Mouse (Mus musculus) bone marrow, adult 2 months (tissue): ENCODE data around the gene Stx6. TPM values are rescaled to one million over a fixed set of nuclear protein-coding genes. Genes with fewer than 3 reads are reported as not detected.

Experiments used
- H3K27ac ChIP-seq: fragments of 200-500 bp; 2 replicates; pipeline ENCODE4 v1.5.1; 2012; ENCODE audit warnings: low read depth, mild to moderate bottlenecking, control low read depth, inconsistent platforms, low read length; ENCODE audit not compliant: control insufficient read depth, poor library complexity, insufficient read depth
- H3K4me1 ChIP-seq: fragments of 200-500 bp; 2 replicates; pipeline ENCODE4 v1.6.1; 2011; ENCODE audit warnings: low read length; ENCODE audit not compliant: control insufficient read depth, insufficient read depth
- H3K4me3 ChIP-seq: fragments of 200-500 bp; replicated peaks from 2 replicates; pipeline ENCODE3; 2011; ENCODE audit warnings: mild to moderate bottlenecking, low read depth, low read length, control low read depth; ENCODE audit not compliant: control insufficient read depth
- CTCF ChIP-seq: fragments of 200-500 bp; IDR thresholded peaks from 2 replicates; pipeline ENCODE4 v1.5.1; 2011; ENCODE audit warnings: low read length, control low read depth; ENCODE audit not compliant: control insufficient read depth, insufficient read depth
- POLR2A ChIP-seq: fragments of 200-500 bp; IDR thresholded peaks from 2 replicates; pipeline ENCODE4 v1.6.1; 2011; ENCODE audit warnings: low read depth, mild to moderate bottlenecking, control low read depth, low read length, borderline replicate concordance; ENCODE audit not compliant: control insufficient read depth
- WGBS: fragments of 180-500 bp; shearing (Covaris S2); methylation state at CpG from one replicate; pipeline ENCODE4 v1.1.7; 2018; 5-methylcytosine and 5-hydroxymethylcytosine counted together
- polyA plus RNA-seq: library from polyadenylated mRNA; stranded (reverse); fragments of >200 nt; gene quantifications from 2 replicates; pipeline ENCODE4 v1.2.4, GENCODE M21; 2011; ENCODE audit warnings: low replicate concordance; ENCODE audit not compliant: missing spikeins, insufficient read depth, insufficient read length

Stx6 gene
- polyA plus RNA-seq, 1 experiment: 13.7 TPM

- no peak for TF ChIP-seq CTCF
- no peak for TF ChIP-seq POLR2A
- H3K4me1 ChIP-seq: no peaks in the 10 kb centered on the region
- H3K4me3 ChIP-seq: no peak within 1 kb of the TSS
- no peak within 1 kb of the TSS for H3K27ac ChIP-seq
- WGBS: 3% methylated on average over 85 of the region's 85 CpGs
Observed at GRCm38 (mm10) chr1:155243797-155244770, 85.6 kb downstream of the Stx6 start, which contains the start of gene BC034090. Gene BC034090, minus strand, starts transcription at chr1:155244444.

GRCm38 (mm10) chr1:155244771-155245211, 86.3 kb downstream of the Stx6 start:
- no peaks in the 10 kb centered on the region for H3K4me1 ChIP-seq
- WGBS: 14% methylated on average over 29 of the region's 29 CpGs
- H3K27ac ChIP-seq: no peak overlapping the region
- TF ChIP-seq CTCF: no peak
- no peak for TF ChIP-seq POLR2A
- H3K4me3 ChIP-seq: no peak overlapping the region

GRCm38 (mm10) chr1:155245516-155245915, 87.0 kb downstream of the Stx6 start:
- Histone ChIP-seq H3K4me3 (no peak overlapping the region), H3K4me1 (no peaks in the 10 kb centered on the region), H3K27ac (no peak overlapping the region)
- no peak for TF ChIP-seq CTCF
- no peak for TF ChIP-seq POLR2A
- WGBS: 77% methylated on average over 7 of the region's 7 CpGs

- TF ChIP-seq POLR2A: no peak
- TF ChIP-seq CTCF: no peak
- no peaks in the 10 kb centered on the region for H3K4me1 ChIP-seq
- no peak overlapping the region for H3K4me3 ChIP-seq
- no peak overlapping the region for H3K27ac ChIP-seq
- WGBS: 47% methylated on average over 5 of the region's 5 CpGs
Observed at GRCm38 (mm10) chr1:155247441-155247840, 88.9 kb downstream of the Stx6 start.

DNA sequence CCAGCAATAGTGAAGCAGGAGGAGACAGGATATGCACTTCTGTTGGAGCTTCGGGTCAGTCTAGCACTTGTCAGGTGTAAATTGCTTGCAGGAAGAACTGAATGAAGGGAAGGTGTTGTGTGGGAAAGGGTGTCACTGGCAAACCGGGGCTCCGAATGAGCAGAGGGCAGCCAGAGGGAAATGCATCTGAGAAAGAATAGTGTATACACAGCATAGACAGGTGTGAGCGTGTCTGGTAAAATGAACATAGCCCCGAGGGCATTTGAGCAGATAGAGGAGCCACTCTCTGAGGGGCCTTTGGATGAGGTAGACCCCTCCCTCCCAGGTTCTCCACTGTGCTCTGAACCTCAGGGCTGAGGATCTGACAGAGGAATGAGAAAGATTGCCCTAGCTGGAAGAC, 89.5 kb downstream of the Stx6 start:
- no peak overlapping the region for H3K4me3 ChIP-seq
- H3K27ac ChIP-seq: no peak overlapping the region
- TF ChIP-seq CTCF (no peak), POLR2A (no peak)
- H3K4me1 ChIP-seq: no peaks in the 10 kb centered on the region
- WGBS: 57% methylated on average over 5 of the region's 5 CpGs

DNA sequence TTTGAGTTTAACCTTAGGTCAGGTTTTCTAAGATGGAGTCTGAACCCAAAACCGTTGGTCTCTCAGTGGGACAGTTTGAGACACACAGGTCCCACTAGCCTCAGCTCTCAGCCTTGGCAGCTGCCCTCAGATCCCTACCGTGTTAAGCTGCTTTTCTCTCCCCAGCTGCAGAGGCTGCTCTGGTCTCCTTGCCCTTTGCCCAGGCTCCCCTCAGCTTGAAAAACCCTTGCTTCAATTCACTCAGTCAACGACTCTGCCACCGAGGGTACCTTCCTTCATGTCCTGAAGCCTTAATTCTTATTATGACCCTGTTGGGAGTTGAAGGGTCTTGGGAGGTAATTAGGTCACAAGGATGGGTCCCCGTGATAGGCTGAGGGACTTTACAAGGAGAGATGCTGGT, 91.4 kb downstream of the Stx6 start:
- TF ChIP-seq POLR2A (no peak), CTCF (no peak)
- Histone ChIP-seq H3K4me3 (no peak overlapping the region), H3K27ac (no peak overlapping the region), H3K4me1 (no peaks in the 10 kb centered on the region)
- 64% methylated on average over 5 of the region's 5 CpGs for WGBS

- no peaks in the 10 kb centered on the region for H3K4me1 ChIP-seq
- WGBS: 74% methylated on average over 4 of the region's 4 CpGs
- no peak for TF ChIP-seq POLR2A
- TF ChIP-seq CTCF: no peak
- no peak overlapping the region for H3K4me3 ChIP-seq
- H3K27ac ChIP-seq: no peak overlapping the region
Observed at GRCm38 (mm10) chr1:155250531-155251135, 92.1 kb downstream of the Stx6 start.

DNA sequence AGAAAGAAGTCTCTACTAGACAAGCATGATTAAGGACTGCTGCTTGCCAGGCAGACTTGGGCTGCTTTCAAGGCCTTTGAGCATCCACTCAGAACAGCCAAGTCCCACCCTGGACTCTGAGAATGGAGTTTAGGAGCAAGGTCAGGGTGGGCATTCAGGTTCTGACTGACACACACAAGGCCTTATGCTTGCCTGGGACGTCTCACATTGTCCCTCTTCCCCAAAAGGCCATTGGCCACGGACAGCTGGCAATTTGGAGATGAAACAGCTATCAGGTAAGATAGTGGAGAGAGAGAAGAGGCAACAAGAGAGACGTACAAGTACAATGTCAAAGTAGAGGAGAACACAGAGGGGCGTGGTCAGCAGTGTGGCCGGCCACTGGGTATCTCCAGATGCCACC, 93.1 kb downstream of the Stx6 start:
- 68% methylated on average over 5 of the region's 5 CpGs for WGBS
- no peak overlapping the region for H3K4me3 ChIP-seq
- no peaks in the 10 kb centered on the region for H3K4me1 ChIP-seq
- no peak overlapping the region for H3K27ac ChIP-seq
- TF ChIP-seq CTCF (no peak), POLR2A (no peak)
